Mouse (Mus musculus) small intestine, adult 2 months (tissue): Measurements from ENCODE around the gene Gm11562. TPM values are rescaled to one million over a fixed set of nuclear protein-coding genes. Genes with fewer than 3 reads are reported as not detected.
"Not testable (repeated sequence)": the region's sequence is repeated elsewhere in the genome, so short reads cannot be mapped to it uniquely, and the experiment has no call there.

Experiments
- H3K27ac ChIP-seq: fragments of 200-500 bp; 2 replicates; pipeline ENCODE4 v1.5.1; 2012; ENCODE audit warnings: low read depth, low read length, control low read depth, inconsistent platforms; ENCODE audit not compliant: insufficient read depth
- H3K27me3 ChIP-seq: fragments of 200-500 bp; 2 replicates; pipeline ENCODE4 v1.6.1; 2012; ENCODE audit warnings: mild to moderate bottlenecking, moderate library complexity, low read length, inconsistent platforms; ENCODE audit not compliant: control insufficient read depth, insufficient read depth
- H3K36me3 ChIP-seq: fragments of 200-500 bp; 2 replicates; pipeline ENCODE4 v1.6.1; 2012; ENCODE audit warnings: mild to moderate bottlenecking, low read length, control low read depth, inconsistent platforms; ENCODE audit not compliant: control insufficient read depth, insufficient read depth
- H3K4me1 ChIP-seq: fragments of 200-500 bp; 2 replicates; pipeline ENCODE4 v1.6.1; 2012; ENCODE audit warnings: low read length, inconsistent platforms, mixed read lengths; ENCODE audit not compliant: control insufficient read depth, insufficient read depth, insufficient read length
- H3K4me3 ChIP-seq: fragments of 200-500 bp; 2 replicates; pipeline ENCODE4 v1.5.1; 2012; ENCODE audit warnings: low read depth, mild to moderate bottlenecking, control low read depth, inconsistent platforms, low read length, moderate library complexity
- CTCF ChIP-seq: fragments of 200-500 bp; IDR thresholded peaks from 2 replicates; pipeline ENCODE4 v1.5.1; 2012; ENCODE audit warnings: low read depth, mild to moderate bottlenecking, control low read depth, inconsistent platforms, low read length, moderate library complexity, mixed read lengths; ENCODE audit not compliant: insufficient replicate concordance, insufficient read length; ENCODE audit errors: extremely low read depth
- POLR2A ChIP-seq: fragments of 200-500 bp; IDR thresholded peaks from 2 replicates; pipeline ENCODE4 v1.6.1; 2012; ENCODE audit warnings: low read depth, mild to moderate bottlenecking, control low read depth, inconsistent platforms, low read length, moderate library complexity
- WGBS: fragments of 180-500 bp; shearing (Covaris S2); methylation state at CpG from one replicate; pipeline ENCODE4 v1.1.7; 2018; 5-methylcytosine and 5-hydroxymethylcytosine counted together
- polyA plus RNA-seq: library from polyadenylated mRNA; depleted of rRNA; stranded (reverse); fragments of >200 nt; gene quantifications from 2 replicates; pipeline ENCODE4 v1.2.3, GENCODE M21; 2012

Gm11562 gene
- polyA plus RNA-seq, 1 experiment = 1.9 TPM

GRCm38 (mm10) chr11:99644351-99644750 is 24.1 kb upstream of the Gm11562 start:
- no peak for TF ChIP-seq POLR2A
- TF ChIP-seq CTCF = no peak
- Histone ChIP-seq H3K27ac (no peak overlapping the region), H3K27me3 (no peaks in the 10 kb centered on the region), H3K36me3 (no peaks in the 10 kb centered on the region), H3K4me3 (no peak overlapping the region), H3K4me1 (no peaks in the 10 kb centered on the region)
- 58% methylated on average over 3 of the region's 3 CpGs for WGBS

GRCm38 (mm10) chr11:99643635-99644139 is 23.5 kb upstream of the Gm11562 start, which contains the start of gene Krtap4-7:
Gene Krtap4-7 (minus strand): TSS chr11:99644089.
- H3K27ac ChIP-seq, H3K27me3 ChIP-seq, H3K4me1 ChIP-seq, H3K36me3 ChIP-seq, H3K4me3 ChIP-seq: not testable (repeated sequence)
- 81% methylated on average over 9 of the region's 9 CpGs for WGBS

DNA sequence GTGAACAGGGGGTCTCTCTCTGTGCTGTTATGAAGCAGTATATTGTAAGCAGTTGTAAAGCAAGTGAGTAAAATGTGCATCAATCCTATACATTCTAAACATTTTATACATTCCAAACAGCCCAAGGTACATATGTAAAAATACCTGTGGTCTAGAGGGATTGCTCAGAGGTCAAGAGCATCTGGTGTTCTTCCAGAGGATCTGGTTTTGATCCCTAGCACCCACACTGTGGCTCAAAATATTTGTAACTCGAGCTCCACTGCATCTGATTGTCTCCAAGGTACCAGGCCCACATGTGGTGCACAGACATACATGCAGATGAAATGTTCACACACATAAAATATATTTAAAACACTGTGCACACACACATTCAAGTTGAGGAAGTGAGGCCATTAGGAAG is 20.7 kb upstream of the Gm11562 start:
- H3K36me3 ChIP-seq = no peaks in the 10 kb centered on the region
- WGBS = 21% methylated on average over 1 of the region's 1 CpGs
- H3K27ac ChIP-seq = no peak overlapping the region
- TF ChIP-seq CTCF (no peak), POLR2A (no peak)
- no peaks in the 10 kb centered on the region for H3K27me3 ChIP-seq
- H3K4me1 ChIP-seq = no peaks in the 10 kb centered on the region
- H3K4me3 ChIP-seq = no peak overlapping the region

DNA sequence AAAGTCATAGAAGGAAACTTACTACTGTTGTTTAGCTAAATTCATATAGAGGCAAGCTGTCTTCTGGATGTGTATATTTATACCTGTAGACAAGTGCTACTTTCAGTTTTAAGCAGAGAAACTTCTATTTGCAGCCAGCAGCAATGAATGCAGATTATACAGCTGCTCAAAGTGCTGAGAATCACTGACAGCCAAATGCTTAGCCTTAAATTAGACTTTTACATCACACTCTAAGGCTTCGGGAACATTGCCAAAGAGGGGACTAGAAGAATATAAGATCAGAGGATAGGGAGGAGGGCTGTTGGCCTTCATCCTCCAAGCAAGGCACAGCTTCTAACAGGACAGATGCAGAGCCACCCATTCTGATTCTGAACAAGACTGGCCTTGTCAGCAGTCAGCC is 16.9 kb upstream of the Gm11562 start:
- Histone ChIP-seq H3K4me1 (no peaks in the 10 kb centered on the region), H3K4me3 (no peak overlapping the region), H3K27ac (no peak overlapping the region), H3K36me3 (no peaks in the 10 kb centered on the region), H3K27me3 (no peaks in the 10 kb centered on the region)
- TF ChIP-seq POLR2A (no peak), CTCF (no peak)
- 67% methylated on average over 1 of the region's 1 CpGs for WGBS

GRCm38 (mm10) chr11:99634653-99635134 is 14.5 kb upstream of the Gm11562 start, which contains the start of gene Krtap4-2:
Gene Krtap4-2 (minus strand): TSS chr11:99635084.
- no peaks in the 10 kb centered on the region for H3K4me1 ChIP-seq
- no peaks in the 10 kb centered on the region for H3K36me3 ChIP-seq
- TF ChIP-seq POLR2A (no peak), CTCF (no peak)
- no peaks in the 10 kb centered on the region for H3K27me3 ChIP-seq
- H3K27ac ChIP-seq = no peak within 1 kb of the TSS
- no peak within 1 kb of the TSS for H3K4me3 ChIP-seq
- WGBS = 52% methylated on average over 8 of the region's 8 CpGs

DNA sequence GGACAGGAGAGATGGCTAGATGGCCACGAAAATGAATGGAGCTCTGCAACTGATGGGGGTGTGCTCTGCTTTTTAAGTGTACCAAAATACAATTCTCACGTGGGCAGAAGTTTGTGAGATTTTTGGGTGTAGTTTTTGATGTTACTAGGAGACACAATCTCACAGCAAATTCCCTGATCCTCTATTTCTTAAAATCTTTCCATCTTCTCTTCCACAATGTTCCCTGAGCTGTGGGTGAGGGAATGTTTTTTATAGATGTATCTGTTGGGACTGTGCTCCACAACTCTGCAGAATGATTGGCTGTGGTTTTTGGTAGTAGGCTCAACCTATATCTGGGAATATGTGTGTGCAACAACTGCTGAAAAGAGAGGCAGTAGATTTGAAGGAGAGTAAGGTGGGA is 13.1 kb upstream of the Gm11562 start:
- Histone ChIP-seq H3K4me3 (no peak overlapping the region), H3K27ac (no peak overlapping the region), H3K27me3 (no peaks in the 10 kb centered on the region), H3K36me3 (no peaks in the 10 kb centered on the region), H3K4me1 (no peaks in the 10 kb centered on the region)
- WGBS = 61% methylated on average over 2 of the region's 2 CpGs
- TF ChIP-seq POLR2A (no peak), CTCF (no peak)

DNA sequence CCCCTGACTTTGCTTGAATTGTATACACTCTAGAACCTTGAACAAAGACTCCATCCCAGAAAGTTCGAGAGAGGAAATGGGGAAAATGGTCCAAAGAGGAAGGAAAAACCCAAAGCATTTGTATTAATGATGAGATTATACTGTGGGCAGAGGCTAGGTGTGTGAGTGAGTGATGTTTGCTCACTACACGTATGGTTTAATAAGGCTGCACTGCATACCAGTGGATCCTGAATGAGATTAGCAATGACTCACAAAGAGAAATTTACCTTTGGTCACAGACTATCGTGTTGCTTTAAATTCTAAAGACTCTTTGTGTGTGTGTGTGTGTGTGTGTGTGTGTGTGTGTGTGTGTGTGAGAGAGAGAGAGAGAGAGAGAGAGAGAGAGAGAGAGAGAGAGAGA is 10.7 kb upstream of the Gm11562 start:
- no peaks in the 10 kb centered on the region for H3K27me3 ChIP-seq
- 39% methylated on average over 3 of the region's 3 CpGs for WGBS
- no peak for TF ChIP-seq CTCF
- no peak for TF ChIP-seq POLR2A
- no peaks in the 10 kb centered on the region for H3K4me1 ChIP-seq
- H3K4me3 ChIP-seq = no peak overlapping the region
- no peak overlapping the region for H3K27ac ChIP-seq
- H3K36me3 ChIP-seq = no peaks in the 10 kb centered on the region

- Histone ChIP-seq H3K4me3 (no peak within 1 kb of the TSS), H3K36me3 (no peaks in the 10 kb centered on the region), H3K27me3 (no peaks in the 10 kb centered on the region), H3K27ac (no peak within 1 kb of the TSS), H3K4me1 (no peaks in the 10 kb centered on the region)
- 63% methylated on average over 4 of the region's 4 CpGs for WGBS
- TF ChIP-seq POLR2A (no peak), CTCF (no peak)
Measured at GRCm38 (mm10) chr11:99628138-99628537, 7.9 kb upstream of the Gm11562 start, which contains the start of gene Krtap4-1. Gene Krtap4-1 (minus strand): TSS chr11:99628238.
